Mouse (Mus musculus) E14TG2a.4 (cell line): ENCODE results near the gene Calcrl.

ENCODE experiments used
- CTCF ChIP-seq: conservative IDR thresholded peaks from 2 replicates; pipeline ENCODE4 v1.5.1; 2014; ENCODE audit warnings: low read length
- POU5F1 ChIP-seq: IDR thresholded peaks from 2 replicates; pipeline ENCODE4 v1.6.1; 2014; ENCODE audit warnings: low read length, borderline replicate concordance

DNA sequence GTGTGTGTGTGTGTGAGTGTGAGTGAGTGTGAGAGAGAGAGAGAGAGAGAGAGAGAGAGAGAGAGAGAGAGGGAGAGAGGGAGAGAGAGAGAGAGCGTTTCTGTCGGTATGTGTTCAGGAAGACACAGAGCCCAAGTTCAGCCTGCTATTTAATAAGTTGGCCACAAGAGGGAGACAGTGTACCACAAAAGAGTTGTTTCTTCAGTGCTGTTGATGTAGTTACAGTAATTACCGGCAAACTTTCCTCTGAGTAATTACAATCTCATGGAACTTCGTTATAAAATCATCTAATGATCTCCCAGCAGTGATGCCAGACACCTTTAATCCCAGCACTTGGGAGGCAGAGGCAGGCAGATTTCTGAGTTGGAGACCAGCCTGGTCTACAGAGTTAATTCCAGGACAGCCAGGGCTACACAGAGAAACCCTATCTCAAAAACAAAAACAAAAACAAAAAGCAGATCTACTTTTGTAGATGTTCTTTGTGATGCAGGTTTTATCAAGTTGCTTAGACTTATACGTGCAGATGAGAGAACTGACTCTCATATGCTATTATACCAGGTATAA, 30.1 kb upstream of the Calcrl start:
- TF ChIP-seq CTCF, result peak; percentile 53
- no peak for TF ChIP-seq POU5F1
